Mouse (Mus musculus) right cerebral cortex, adult 2 months (tissue): Measurements from ENCODE around the gene Mrpl4.
"Not testable (repeated sequence)": the region's sequence is repeated elsewhere in the genome, so short reads cannot be mapped to it uniquely, and the experiment has no call there.

Experiments used
- DNase-seq, 2 experiments: peaks; one replicate each; pipeline ENCODE4 v3.0.0; 2021 to 2022; ENCODE audit warnings: low spot score in 2 of 2

Gene Mrpl4

DNA sequence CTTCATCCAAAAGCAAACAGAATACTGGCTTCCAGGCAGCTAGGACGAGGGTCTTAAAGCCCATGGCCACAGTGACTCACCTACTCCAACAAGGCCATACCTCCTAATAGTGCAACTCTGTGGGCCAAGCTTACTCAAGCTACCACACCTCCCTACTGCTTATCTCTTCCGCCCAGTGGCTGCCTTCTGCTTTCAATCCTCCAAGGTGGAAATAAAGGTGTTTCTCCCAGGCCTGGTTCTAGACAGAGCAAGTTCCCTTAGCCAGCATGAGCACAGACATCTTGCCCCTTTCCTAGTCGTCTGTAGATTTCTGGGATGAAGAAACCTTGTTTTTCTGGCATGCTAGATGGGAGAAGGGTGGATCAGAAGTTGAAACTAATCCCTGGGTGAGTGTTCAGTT, 37.2 kb downstream of the Mrpl4 start:
- peak in 1 of 2 experiments; percentile 15 for DNase-seq

DNA sequence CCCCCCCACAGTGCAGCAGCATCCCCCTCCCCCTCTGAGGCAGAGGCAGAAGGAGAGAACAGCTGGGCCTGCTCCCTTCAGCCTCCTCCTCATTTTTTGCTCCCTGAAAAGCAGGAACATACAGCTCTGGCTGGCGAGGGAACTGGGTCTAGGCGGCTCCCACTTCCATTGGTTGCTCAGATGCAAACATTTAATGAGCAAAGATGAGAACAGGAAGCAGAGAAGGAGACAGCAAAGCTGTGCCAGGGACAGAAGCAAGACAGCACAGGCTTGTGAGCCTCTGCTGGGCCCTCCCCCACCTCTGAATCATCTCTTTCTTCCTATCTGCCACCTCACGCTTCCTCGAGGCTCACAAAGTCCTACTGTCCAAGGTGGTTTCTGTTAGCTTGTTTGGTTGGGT, 38.8 kb downstream of the Mrpl4 start:
- DNase-seq: peak; percentile 84 to 85

DNA sequence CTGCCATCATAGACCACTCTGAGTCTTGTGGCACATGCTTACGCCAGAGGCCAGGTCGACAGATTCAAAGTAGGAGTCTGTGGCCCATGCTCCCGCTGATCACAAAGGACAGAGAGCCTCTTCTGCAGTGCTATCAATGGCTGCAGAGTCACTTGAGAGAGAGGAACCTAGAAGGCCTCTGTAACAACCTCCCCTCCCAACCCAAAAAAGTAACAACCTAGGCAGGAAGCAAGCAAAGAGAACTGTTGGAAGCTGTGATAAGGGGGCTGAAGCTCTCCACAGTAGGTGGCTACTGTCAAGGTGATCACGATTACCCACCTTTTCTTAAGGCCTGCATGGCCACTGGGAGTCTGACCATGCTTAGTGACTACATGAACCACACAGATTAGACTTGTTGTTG, 41.0 kb downstream of the Mrpl4 start:
- no peak for DNase-seq

DNA sequence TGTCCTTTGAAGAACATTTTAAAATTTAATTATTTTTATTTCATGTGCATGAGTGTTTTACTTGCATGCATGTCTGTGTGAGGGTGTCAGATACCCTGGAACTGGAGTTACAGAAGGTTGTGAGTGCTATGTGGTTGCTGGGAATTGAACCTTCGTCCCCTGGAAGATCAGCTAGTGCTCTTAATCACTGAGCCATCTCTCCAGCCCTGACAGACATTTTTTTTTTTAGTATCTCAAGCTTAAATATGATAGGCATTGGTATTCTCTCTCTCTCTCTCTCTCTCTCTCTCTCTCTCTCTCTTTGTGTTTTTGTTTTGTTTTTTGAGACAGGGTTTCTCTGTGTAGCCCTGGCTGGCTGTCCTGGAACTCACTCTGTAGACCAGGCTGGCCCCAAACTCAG, 42.2 kb downstream of the Mrpl4 start:
- DNase-seq: not testable (repeated sequence)

DNA sequence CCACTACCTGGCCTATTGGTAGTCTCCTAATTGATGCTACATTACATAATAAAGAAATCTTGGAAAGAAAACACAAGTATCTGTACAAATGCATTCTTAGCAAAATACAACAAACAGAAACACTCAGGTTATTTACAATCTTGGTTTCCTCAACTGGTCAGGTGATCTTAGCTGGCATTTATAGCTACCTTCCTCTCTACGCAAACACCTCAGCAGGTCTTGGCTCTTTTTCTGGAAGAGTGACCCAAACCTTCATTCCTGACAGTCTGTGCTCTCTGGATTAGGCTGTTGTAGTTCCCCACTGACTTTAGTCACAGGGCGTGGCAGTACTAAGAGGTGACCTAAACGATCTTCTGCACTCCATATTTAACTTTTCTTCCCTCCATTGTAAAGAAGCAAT, 42.7 kb downstream of the Mrpl4 start:
- DNase-seq: no peak

DNA sequence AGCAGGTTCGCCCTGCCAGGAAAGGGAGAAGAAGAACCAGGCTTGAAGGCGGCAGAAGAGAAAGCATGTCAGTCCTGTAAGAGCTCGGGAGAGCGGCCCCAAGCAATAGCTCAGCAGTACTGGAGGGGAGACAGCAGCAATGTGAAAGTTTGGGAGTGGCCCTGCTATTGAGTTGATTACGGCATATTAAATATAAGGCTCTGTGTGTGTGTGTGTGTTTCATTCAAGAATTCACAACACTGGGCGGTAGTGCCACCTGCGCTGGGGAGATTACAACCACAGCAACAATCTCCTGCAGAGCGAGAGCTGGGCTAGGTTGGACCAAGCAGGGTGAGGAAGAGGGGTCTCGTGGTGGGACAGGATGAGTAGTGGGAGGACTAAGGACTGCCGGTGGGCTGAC, 49.0 kb downstream of the Mrpl4 start:
- DNase-seq: no peak
